ENCODE assay signal across 10 mouse cellular contexts in the genomic region with DNA sequence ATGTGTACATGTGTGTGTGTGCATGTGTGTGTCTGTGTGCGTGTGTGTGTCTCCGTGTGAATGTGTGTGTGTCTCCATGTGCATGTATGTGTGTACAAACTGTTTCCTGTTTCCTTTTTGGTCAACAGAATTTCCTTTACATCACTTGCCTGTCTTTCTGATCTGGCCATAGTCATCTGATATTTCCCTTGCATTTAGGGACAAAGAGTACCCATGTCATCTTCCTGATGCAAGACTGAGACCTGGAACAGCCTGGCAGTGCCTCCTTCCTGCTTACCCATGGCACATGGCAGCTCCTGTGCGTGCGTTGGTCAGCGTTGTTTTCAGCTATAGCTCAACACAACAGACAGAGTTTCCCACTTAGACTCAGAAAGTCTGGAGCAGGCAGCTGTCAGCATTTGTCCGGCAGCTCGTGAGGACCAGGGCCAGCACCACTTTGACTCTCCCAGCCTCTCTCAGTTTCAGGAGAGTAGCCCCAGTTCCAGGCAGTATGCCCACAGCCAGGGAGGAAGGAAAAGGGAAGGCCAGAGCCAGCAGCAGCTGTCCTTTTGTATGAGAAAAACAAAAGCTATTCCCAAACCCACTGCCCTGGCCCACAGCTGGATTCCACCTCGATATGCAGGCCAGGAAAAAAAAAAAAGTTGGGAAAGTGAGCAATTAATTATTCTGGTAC. TPM values are rescaled to one million over a fixed set of nuclear protein-coding genes. Genes with fewer than 3 reads are reported as not detected.
DNase-seq lines count a peak whose midpoint lies in the region; ATAC-seq and TF ChIP-seq lines count a peak whose summit lies in the region.
"Had no signal": no experiment of that assay in that cellular context is flagged by ENCODE, and none has a peak within 500 bp of the region (broad histone marks: within the 10 kb centered on the region; RNA-seq: fewer than 3 reads in every experiment).

No protein-coding gene starts in this region.

- no peak overlapping the region for H3K4me3 ChIP-seq in kidney, postnatal 0 days (replicated peaks; ENCODE audit: low read depth, low read length)
- no peak overlapping the region for H3K4me3 ChIP-seq in neural tube, embryonic 15.5 days (replicated peaks)
- H3K4me3 ChIP-seq: erythroblast, embryonic 14.5 days; midbrain, embryonic 12.5 days had no signal

- H3K36me3 ChIP-seq in kidney, postnatal 0 days (ENCODE audit: insufficient read depth, low read length): no peaks in the 10 kb centered on the region
- H3K36me3 ChIP-seq in neural tube, embryonic 15.5 days: no peaks in the 10 kb centered on the region
- H3K36me3 ChIP-seq: midbrain, embryonic 12.5 days had no signal

- H3K9me3 ChIP-seq in kidney, postnatal 0 days (replicated peaks; ENCODE audit: low read length): no peaks in the 10 kb centered on the region
- no peaks in the 10 kb centered on the region for H3K9me3 ChIP-seq in neural tube, embryonic 15.5 days (replicated peaks)
- H3K9me3 ChIP-seq: midbrain, embryonic 12.5 days had no signal

- H3K27ac ChIP-seq in kidney, postnatal 0 days: peak overlapping the region; percentile 66
- peak overlapping the region; percentile 45; the same call in 1 of the 2 replicates for H3K27ac ChIP-seq in neural tube, embryonic 15.5 days (replicated peaks)
- H3K27ac ChIP-seq: midbrain, embryonic 12.5 days had no signal

- TF ChIP-seq POLR2A in brain, embryonic 14.5 days (IDR thresholded peaks at IDR 0.05; ENCODE audit: borderline replicate concordance, extremely low read depth, insufficient read depth, insufficient read length, poor library complexity, severe bottlenecking): no peak

- H3K4me2 ChIP-seq in kidney, postnatal 0 days (ENCODE audit: low read length): no peak overlapping the region
- no peak overlapping the region for H3K4me2 ChIP-seq in neural tube, embryonic 15.5 days
- H3K4me2 ChIP-seq: midbrain, embryonic 12.5 days had no signal

- TF ChIP-seq CTCF in brain, embryonic 14.5 days (IDR thresholded peaks at IDR 0.05; ENCODE audit: borderline replicate concordance, extremely low read depth, insufficient read depth, insufficient read length): no peak
- no peak for TF ChIP-seq CTCF in kidney, postnatal 0 days (IDR thresholded peaks at IDR 0.05; ENCODE audit: low read depth)

- ATAC-seq in kidney, postnatal 0 days (replicated peaks; ENCODE audit: low FRiP score, low read depth): no peak
- ATAC-seq in neural tube, embryonic 15.5 days (ENCODE audit: low FRiP score): no peak
- ATAC-seq in CD4-positive, CD25-positive, alpha-beta regulatory T cell, adult 4 months: no peak

- DNase-seq in layer of hippocampus, postnatal 10 days (ENCODE audit: low spot score in 2 of 2): peak; percentile 42 to 56
- no peak for DNase-seq in layer of hippocampus, adult 8-10 months (ENCODE audit: low spot score in 2 of 2)
- DNase-seq in brain, embryonic 14.5 days (ENCODE audit: low read depth): peak; percentile 25
- peak; percentile 87 to 89 for DNase-seq in heart, adult 9 months (ENCODE audit: low spot score in 2 of 2)
- peak; percentile 36 for DNase-seq in kidney, postnatal 0 days (ENCODE audit: low spot score)
- no peak for DNase-seq in thymus, postnatal 4 days

- no peak overlapping the region for H3K9ac ChIP-seq in kidney, postnatal 0 days (ENCODE audit: low read depth, low read length)
- no peak overlapping the region for H3K9ac ChIP-seq in neural tube, embryonic 15.5 days (replicated peaks)
- H3K9ac ChIP-seq: midbrain, embryonic 12.5 days had no signal

- no peaks in the 10 kb centered on the region for H3K27me3 ChIP-seq in kidney, postnatal 0 days (ENCODE audit: insufficient read depth, low read length)
- H3K27me3 ChIP-seq in neural tube, embryonic 15.5 days (replicated peaks): no peaks in the 10 kb centered on the region

- H3K4me1 ChIP-seq in kidney, postnatal 0 days (replicated peaks; ENCODE audit: insufficient read depth, low read length): no peaks in the 10 kb centered on the region
- no peaks in the 10 kb centered on the region for H3K4me1 ChIP-seq in neural tube, embryonic 15.5 days

- WGBS in kidney, postnatal 0 days: 55% methylated on average over 8 of the region's 8 CpGs
- 56% methylated on average over 8 of the region's 8 CpGs for WGBS in neural tube, embryonic 15.5 days

RNA-seq across cellular contexts. Expression of a gene that starts 7.4 kb away (rescaled TPM):
- 100 to 1,000 TPM; 128 to 130 TPM for total RNA-seq in layer of hippocampus, postnatal 10 days (2021)
- total RNA-seq in layer of hippocampus, adult 8-10 months (2022): 100 to 1,000 TPM in 2 of 4 experiments, 10 to 100 TPM in 2; 96.1 to 111 (median 104) TPM
- polyA plus RNA-seq in brain, embryonic 14.5 days (2012; rRNA removed): 59.8 and 80.6 TPM in 2 replicates
- 51.3 and 51.6 TPM in 2 replicates for polyA plus RNA-seq in kidney, postnatal 0 days (2015; fragmentation: Nextera tagmentation; extraction: Ambion mirVana)
- polyA plus RNA-seq in neural tube, embryonic 15.5 days (2015; fragmentation: Nextera tagmentation; extraction: Ambion mirVana): 74.3 and 76.6 TPM in 2 replicates
- 10 to 100 TPM; 21.8 to 29.7 TPM for polyA plus RNA-seq in CD4-positive, CD25-positive, alpha-beta regulatory T cell, adult 4 months (2017; shearing (Covaris generic))

Comparison
In these comparisons a context has a peak if more than half of its experiments do, and no peak if none do; other contexts are left out.
1. DNase-seq: peak in layer of hippocampus, postnatal 10 days (2 of 2), brain, embryonic 14.5 days (single experiment), heart, adult 9 months (2 of 2) and kidney, postnatal 0 days (single experiment); none in layer of hippocampus, adult 8-10 months (0 of 2) and thymus, postnatal 4 days (single experiment).